Mouse (Mus musculus) limb, embryonic 13.5 days (tissue): Measurements from ENCODE around the gene Rbfox3. TPM values are rescaled to one million over a fixed set of nuclear protein-coding genes. Genes with fewer than 3 reads are reported as not detected.
A peak's percentile ranks its signal among the peaks of the same experiment; 100 is the strongest.

ENCODE experiments used
- ATAC-seq: fragments of 200-750 bp; cut with Nextera tagmentation; 2 replicates; pipeline ENCODE4 v1.8.0; 2017; ENCODE audit warnings: low read depth, moderate number of reproducible peaks, moderate TSS enrichment; ENCODE audit not compliant: low FRiP score
- H3K27ac ChIP-seq: fragments of 300-500 bp; sonication (generic); 2 replicates; pipeline ENCODE4 v1.5.1; 2015; ENCODE audit warnings: inconsistent platforms, mild to moderate bottlenecking, moderate library complexity
- H3K27me3 ChIP-seq: fragments of 300-500 bp; sonication (generic); 2 replicates; pipeline ENCODE4 v1.6.1; 2015; ENCODE audit warnings: mild to moderate bottlenecking, inconsistent platforms
- H3K36me3 ChIP-seq: fragments of 300-500 bp; sonication (generic); 2 replicates; pipeline ENCODE4 v1.6.1; 2015; ENCODE audit warnings: inconsistent platforms, mild to moderate bottlenecking, moderate library complexity
- H3K4me1 ChIP-seq: fragments of 300-500 bp; sonication (generic); 2 replicates; pipeline ENCODE4 v1.6.1; 2015; ENCODE audit warnings: inconsistent platforms
- H3K4me2 ChIP-seq: fragments of 300-500 bp; sonication (generic); replicated peaks from 2 replicates; pipeline ENCODE4 v1.6.1; 2015; ENCODE audit warnings: inconsistent platforms, mild to moderate bottlenecking, moderate library complexity
- H3K4me3 ChIP-seq: fragments of 300-500 bp; sonication (generic); 2 replicates; pipeline ENCODE4 v1.5.1; 2015; ENCODE audit warnings: moderate library complexity, mild to moderate bottlenecking, inconsistent platforms
- H3K9ac ChIP-seq: fragments of 300-500 bp; sonication (generic); 2 replicates; pipeline ENCODE4 v1.6.1; 2015; ENCODE audit warnings: mild to moderate bottlenecking, inconsistent platforms
- H3K9me3 ChIP-seq: fragments of 300-500 bp; sonication (generic); 2 replicates; pipeline ENCODE4 v1.6.1; 2016; ENCODE audit warnings: inconsistent platforms
- WGBS: fragments of 180-500 bp; shearing (Covaris S2); methylation state at CpG from one replicate; pipeline ENCODE4 v1.1.7; 2015; 5-methylcytosine and 5-hydroxymethylcytosine counted together
- polyA plus RNA-seq: library from polyadenylated mRNA; unstranded; fragments of >200 nt; fragmentation: Nextera tagmentation; extraction: Ambion mirVana; gene quantifications from 2 replicates; pipeline ENCODE4 v1.2.1, GENCODE M21; 2015

Rbfox3 gene
- polyA plus RNA-seq, 1 experiment from 2014 or later: 0.93 TPM

DNA sequence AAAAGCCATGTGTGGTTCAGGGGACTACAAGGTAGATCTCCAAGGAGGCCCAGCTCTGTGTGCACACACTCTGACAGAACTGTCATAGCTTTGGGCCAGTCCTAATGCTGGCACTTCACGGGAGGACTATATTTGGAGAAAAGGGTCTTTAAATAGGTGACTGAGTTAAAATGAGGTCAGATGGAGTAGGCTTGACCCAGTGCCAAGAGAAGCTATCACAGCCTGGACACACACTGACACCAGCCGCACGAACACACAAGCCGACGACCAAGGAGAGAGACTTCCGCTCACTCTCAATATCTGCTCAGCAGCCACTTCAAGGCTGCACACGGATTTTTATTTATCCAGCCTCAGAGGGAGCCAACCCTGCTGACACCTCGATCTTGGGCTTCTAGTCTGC is 248.1 kb downstream of the Rbfox3 start:
- Histone ChIP-seq H3K4me2 (no peak overlapping the region), H3K4me3 (no peak overlapping the region), H3K36me3 (no peaks in the 10 kb centered on the region), H3K9me3 (no peaks in the 10 kb centered on the region), H3K27ac (no peak overlapping the region), H3K9ac (no peak overlapping the region), H3K4me1 (no peaks in the 10 kb centered on the region), H3K27me3 (0 out of 2 replicates have a peak, but pooled peaks cover 12% of the 10 kb centered on the region)
- ATAC-seq: no peak
- 83% methylated on average over 8 of the region's 8 CpGs for WGBS

DNA sequence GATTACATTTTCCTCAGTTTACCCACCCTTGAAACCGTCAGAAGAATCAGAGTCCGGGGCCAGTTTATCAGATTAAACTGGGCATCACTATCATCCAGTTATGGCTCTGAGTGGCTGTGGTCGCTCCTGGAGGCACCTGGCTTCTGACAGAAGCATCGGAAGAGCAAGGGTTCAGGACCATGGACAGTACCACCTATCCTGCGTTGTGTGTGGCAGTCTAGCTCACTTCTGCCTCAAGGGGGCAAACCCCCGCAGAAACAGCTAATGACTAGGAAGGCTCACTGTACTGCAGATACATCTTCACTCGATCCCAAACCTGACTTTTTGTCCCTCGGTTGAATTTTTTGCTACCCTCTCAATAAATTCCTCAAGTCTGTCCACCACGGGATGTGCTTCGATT is 252.1 kb downstream of the Rbfox3 start:
- no peaks in the 10 kb centered on the region for H3K9me3 ChIP-seq
- H3K9ac ChIP-seq: no peak overlapping the region
- 0 out of 2 replicates have a peak, but pooled peaks have one; percentile 66 for ATAC-seq
- no peaks in the 10 kb centered on the region for H3K36me3 ChIP-seq
- 0 out of 2 replicates have a peak, but pooled peaks cover 14% of the 10 kb centered on the region for H3K27me3 ChIP-seq
- WGBS: 11% methylated on average over 10 of the region's 10 CpGs
- H3K4me2 ChIP-seq: no peak overlapping the region
- H3K4me1 ChIP-seq: no peaks in the 10 kb centered on the region
- H3K27ac ChIP-seq: no peak overlapping the region
- no peak overlapping the region for H3K4me3 ChIP-seq

DNA sequence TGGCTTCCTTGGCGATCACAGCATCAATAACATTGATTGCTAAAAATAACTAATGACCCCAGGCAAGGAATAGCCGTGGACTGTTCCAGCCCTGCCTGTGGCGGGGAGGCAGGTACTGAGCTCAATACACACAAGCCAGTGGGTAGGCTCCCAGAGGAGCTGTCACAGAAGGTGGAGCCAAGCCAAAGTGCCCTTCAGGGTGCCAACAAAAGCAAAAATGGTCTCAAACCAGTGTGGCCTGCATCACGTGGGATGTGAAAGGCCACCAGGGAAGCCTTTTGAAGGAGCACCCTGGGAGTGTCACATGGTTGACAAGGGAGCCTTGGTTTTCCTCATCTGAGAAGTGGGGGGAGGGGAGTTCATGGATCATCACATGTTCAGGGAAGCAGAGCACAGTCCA is 255.6 kb downstream of the Rbfox3 start:
- Histone ChIP-seq H3K4me1 (no peaks in the 10 kb centered on the region), H3K9ac (no peak overlapping the region), H3K36me3 (no peaks in the 10 kb centered on the region), H3K4me3 (no peak overlapping the region), H3K4me2 (no peak overlapping the region), H3K27me3 (0 out of 2 replicates have a peak, but pooled peaks cover 14% of the 10 kb centered on the region), H3K9me3 (no peaks in the 10 kb centered on the region), H3K27ac (no peak overlapping the region)
- ATAC-seq: no peak
- 74% methylated on average over 4 of the region's 4 CpGs for WGBS

DNA sequence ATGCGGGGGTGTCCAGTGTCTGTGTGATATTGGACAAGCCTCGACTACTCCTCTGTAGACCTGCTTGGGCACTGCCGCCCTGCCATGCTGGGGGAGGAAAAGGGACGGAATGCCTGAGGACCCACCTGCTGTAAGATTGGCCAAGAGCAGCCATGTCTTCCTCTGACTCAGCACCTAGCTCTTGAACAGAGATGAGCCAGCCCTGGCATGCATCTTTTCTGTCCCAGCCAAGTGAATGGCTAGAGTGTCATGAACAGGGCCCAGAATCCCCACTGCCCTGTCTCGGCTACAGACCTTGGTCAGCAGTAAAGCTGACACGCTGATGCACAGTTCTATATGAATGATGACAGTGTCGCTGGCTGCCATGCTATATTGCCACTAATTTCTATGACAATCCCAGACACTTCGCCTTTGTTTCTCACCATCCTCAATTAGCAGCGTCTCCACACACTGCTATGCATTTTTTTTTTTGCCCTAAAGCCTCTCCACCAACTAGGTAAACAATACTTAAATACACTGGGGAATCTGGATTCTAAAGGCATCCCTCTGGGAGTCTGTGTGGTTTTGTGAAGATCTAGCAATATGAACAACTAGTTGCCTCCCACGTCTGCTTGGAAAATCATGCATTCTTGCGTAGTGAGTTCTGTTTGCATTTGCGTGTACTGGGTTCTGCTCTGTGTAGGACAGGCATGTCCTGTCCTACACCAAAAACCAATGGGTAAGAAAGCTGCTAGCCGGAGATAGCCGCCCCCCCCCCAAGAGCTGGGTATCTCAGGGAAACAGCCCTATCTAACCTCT is 257.7 kb downstream of the Rbfox3 start:
- Histone ChIP-seq H3K36me3 (no peaks in the 10 kb centered on the region), H3K4me3 (no peak overlapping the region), H3K27ac (no peak overlapping the region), H3K4me2 (no peak overlapping the region), H3K9me3 (no peaks in the 10 kb centered on the region), H3K9ac (no peak overlapping the region), H3K27me3 (0 out of 2 replicates have a peak, but pooled peaks cover 2% of the 10 kb centered on the region), H3K4me1 (no peaks in the 10 kb centered on the region)
- 92% methylated on average over 14 of the region's 14 CpGs for WGBS
- ATAC-seq: no peak

DNA sequence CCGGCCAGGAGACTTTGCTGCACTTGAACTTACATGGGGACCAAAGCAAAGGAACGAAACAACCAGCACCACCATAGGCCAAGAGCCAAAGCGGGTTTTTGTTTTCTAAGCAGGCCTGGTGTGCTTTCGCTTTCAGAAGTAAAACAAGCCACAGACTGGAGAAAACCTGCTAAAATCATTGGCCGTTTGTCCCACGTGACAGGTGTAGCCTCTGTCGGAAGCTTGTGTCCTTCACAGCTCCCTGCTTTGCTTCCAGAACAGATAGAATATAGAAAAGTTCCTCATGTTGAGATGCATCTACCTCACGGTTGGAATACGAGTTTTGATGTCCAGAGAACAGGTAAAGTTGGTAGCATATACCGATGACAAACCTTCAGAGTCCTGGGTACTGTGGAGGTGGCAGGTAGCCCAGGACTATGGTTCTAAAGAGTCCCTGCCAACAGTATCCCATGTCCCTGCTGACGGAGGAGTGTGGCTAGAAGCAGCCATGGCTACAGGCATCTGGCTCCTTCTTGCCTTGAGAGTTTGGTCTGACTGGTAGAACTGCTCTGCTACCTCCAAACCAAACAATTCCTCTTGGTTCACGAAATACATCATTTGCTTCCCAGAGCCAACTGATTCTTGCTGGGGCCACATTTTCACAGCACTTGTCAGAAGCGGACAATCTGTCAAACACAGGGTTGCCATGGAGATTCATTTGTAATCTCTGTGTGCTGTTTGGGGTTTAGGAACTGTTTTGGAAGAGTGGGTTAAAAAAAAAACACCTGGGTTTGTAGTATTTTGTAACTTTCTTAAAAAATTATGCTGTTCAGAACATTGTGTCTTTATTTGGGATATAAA is 258.8 kb downstream of the Rbfox3 start:
- H3K9me3 ChIP-seq: no peaks in the 10 kb centered on the region
- H3K27ac ChIP-seq: no peak overlapping the region
- H3K4me3 ChIP-seq: no peak overlapping the region
- H3K4me1 ChIP-seq: no peaks in the 10 kb centered on the region
- no peak overlapping the region for H3K4me2 ChIP-seq
- no peaks in the 10 kb centered on the region for H3K36me3 ChIP-seq
- no peaks in the 10 kb centered on the region for H3K27me3 ChIP-seq
- no peak for ATAC-seq
- 81% methylated on average over 13 of the region's 13 CpGs for WGBS
- H3K9ac ChIP-seq: no peak overlapping the region

DNA sequence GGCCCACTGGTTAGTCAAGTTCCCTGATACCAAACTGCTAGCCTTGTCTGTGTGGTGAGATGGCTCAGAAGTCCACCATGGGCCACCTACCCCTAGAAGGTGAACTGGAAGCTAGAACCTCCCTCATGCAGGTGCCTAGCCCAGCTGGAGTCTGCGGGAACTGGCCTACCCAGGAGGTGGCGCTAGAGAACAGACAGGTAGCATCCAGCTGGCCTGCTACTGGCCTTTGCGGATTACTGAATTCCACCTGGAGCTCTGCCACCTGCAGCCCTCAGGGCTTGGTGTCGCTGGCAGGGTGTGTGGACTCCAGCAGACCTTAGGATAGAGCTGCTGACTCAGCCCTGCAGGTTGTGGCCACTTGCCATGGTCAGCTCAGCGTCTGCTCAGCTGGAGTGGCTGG is 263.0 kb downstream of the Rbfox3 start:
- no peak overlapping the region for H3K4me2 ChIP-seq
- no peaks in the 10 kb centered on the region for H3K36me3 ChIP-seq
- H3K27ac ChIP-seq: no peak overlapping the region
- no peak for ATAC-seq
- H3K4me1 ChIP-seq: no peaks in the 10 kb centered on the region
- H3K27me3 ChIP-seq: no peaks in the 10 kb centered on the region
- WGBS: 17% methylated on average over 5 of the region's 5 CpGs
- no peak overlapping the region for H3K4me3 ChIP-seq
- no peaks in the 10 kb centered on the region for H3K9me3 ChIP-seq
- no peak overlapping the region for H3K9ac ChIP-seq

DNA sequence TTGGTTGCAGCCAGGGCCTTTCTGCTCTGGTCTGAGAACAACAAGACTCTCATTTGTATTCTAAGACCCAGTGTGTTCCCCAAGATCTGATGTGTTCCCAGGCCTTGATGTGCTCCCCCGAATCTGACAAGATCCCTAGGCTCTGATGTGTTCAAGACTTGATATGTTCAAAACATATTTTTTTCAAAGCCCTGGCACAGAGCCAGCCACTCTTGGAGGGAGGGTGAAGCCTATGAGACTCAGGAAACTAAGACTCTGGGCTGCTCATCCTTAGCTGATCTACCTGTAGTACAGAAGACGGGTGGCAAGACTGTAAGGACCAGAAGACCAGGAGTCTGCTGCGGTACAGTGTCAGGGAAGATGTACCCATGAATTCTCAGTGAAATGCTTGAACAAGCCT is 264.5 kb downstream of the Rbfox3 start:
- H3K36me3 ChIP-seq: no peaks in the 10 kb centered on the region
- H3K27me3 ChIP-seq: no peaks in the 10 kb centered on the region

DNA sequence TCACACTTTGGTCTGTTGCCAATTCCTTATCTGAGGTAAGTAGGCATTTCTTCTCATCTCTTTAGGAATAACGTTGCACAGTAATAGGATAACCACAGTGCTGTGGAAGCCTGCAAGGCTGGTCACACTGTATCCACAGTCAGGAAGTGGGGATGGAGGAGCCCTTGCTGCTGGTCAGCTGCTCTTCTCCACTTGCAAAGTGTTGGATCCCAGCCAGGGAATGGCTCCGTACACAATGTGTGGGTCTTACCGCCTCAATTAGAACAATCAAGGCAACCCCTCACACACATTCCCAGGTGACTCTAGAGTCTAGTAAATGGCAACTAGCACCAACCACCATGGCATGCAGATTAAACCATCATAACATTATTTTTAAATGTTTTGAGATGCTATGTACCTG is 266.2 kb downstream of the Rbfox3 start:
- 86% methylated on average over 3 of the region's 3 CpGs for WGBS
- ATAC-seq: no peak

More for the DNA sequence above, 264.5 kb downstream of the Rbfox3 start:
- Histone ChIP-seq H3K27ac (no peak overlapping the region), H3K4me3 (no peak overlapping the region), H3K4me1 (no peaks in the 10 kb centered on the region), H3K9me3 (no peaks in the 10 kb centered on the region), H3K4me2 (no peak overlapping the region), H3K9ac (no peak overlapping the region)
- ATAC-seq: no peak
- WGBS: 80% methylated on average over 3 of the region's 3 CpGs

DNA sequence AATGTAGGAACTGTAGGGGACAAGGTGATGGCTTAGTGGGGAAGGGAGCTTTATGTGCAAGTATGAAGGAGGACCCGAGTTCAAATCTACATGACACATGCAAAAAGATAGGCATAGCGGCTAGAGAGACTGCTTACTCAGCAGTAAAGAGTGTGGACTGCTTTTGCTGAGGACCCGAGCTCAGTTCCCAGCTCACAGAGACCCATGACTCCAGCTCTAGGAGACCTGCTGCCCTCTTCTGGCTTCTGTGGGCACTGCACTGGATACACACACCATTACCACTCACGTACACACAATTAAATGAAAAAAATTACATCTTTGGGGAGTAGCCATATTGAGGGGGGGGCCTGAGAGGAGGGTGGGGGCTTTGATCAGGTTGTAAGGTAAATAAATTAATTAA is 270.7 kb downstream of the Rbfox3 start:
- Histone ChIP-seq H3K4me3 (no peak overlapping the region), H3K9ac (no peak overlapping the region), H3K36me3 (no peaks in the 10 kb centered on the region), H3K4me1 (no peaks in the 10 kb centered on the region), H3K27me3 (no peaks in the 10 kb centered on the region), H3K27ac (no peak overlapping the region), H3K4me2 (no peak overlapping the region), H3K9me3 (no peaks in the 10 kb centered on the region)
- WGBS: 85% methylated on average over 4 of the region's 4 CpGs
- no peak for ATAC-seq

More for the DNA sequence above, 266.2 kb downstream of the Rbfox3 start:
- H3K4me1 ChIP-seq: no peaks in the 10 kb centered on the region
- no peaks in the 10 kb centered on the region for H3K9me3 ChIP-seq
- no peak overlapping the region for H3K4me2 ChIP-seq
- no peak overlapping the region for H3K9ac ChIP-seq
- H3K4me3 ChIP-seq: no peak overlapping the region
- no peaks in the 10 kb centered on the region for H3K36me3 ChIP-seq
- no peaks in the 10 kb centered on the region for H3K27me3 ChIP-seq
- no peak overlapping the region for H3K27ac ChIP-seq

DNA sequence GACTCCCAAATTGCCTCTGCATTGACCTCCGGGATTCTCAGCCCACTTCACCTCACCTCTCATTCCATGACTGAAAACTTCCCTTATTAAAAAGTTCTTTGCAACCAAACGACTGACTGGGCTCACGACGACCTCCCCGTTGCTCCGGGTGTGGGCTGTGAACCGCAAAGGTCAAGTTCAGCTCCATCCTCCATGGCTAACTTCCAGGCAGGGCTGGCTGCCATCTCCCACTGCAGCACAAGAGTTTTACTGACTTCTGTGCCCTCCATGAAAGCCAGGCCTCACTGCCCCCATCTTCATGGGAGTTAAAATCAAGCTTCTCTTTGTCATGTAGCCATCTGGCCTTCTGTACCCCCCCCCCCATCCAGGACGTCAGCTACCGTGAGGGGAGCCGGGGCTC is 273.7 kb downstream of the Rbfox3 start:
- no peaks in the 10 kb centered on the region for H3K27me3 ChIP-seq
- 75% methylated on average over 10 of the region's 10 CpGs for WGBS
- H3K36me3 ChIP-seq: no peaks in the 10 kb centered on the region
- no peak overlapping the region for H3K27ac ChIP-seq
- H3K9me3 ChIP-seq: no peaks in the 10 kb centered on the region
- ATAC-seq: no peak
- H3K4me3 ChIP-seq: no peak overlapping the region
- H3K4me2 ChIP-seq: no peak overlapping the region
- no peaks in the 10 kb centered on the region for H3K4me1 ChIP-seq
- H3K9ac ChIP-seq: no peak overlapping the region

DNA sequence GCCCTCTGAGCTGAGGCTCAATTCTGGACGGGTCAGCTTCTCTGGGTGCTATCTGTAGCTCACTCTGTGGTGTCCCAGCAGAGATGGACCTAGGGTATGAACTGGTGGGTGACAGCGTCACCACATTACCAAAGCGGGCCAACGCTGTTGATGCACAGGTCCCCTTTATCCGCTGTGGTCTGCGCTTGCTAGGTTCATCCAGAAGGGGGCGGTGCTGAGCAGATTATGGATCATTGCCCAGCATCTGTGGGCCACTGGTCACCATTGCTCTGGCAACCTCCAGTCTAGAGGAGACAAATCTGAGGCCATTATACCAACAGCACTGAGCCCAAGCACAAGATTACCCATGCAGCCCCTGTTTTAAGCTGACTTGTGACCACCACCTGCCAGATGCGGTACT is 276.8 kb downstream of the Rbfox3 start:
- Histone ChIP-seq H3K36me3 (no peaks in the 10 kb centered on the region), H3K4me3 (no peak overlapping the region), H3K27ac (no peak overlapping the region), H3K9ac (no peak overlapping the region), H3K27me3 (no peaks in the 10 kb centered on the region; the same call in 1 of the 2 replicates), H3K9me3 (no peaks in the 10 kb centered on the region), H3K4me2 (no peak overlapping the region), H3K4me1 (no peaks in the 10 kb centered on the region)
- no peak for ATAC-seq
- 49% methylated on average over 8 of the region's 8 CpGs for WGBS

DNA sequence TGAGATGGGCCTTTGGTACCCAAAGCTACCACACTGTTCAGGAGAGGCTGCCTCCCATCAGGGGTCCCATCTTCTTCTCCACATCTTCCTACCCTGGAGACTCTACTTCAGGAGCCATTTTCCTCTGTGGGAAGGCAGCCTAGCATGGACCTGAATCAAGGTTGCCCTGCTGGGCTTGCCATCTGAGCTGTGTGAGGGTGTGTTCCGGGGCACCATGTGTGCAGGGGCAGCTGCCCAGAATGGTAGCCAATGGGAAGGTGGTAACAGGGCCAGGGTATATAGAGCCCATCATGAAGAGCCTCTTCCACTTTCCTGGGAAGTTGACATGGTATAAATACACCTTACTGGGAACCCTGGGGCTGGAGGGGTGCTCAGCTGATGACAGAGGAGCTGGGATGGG is 281.7 kb downstream of the Rbfox3 start:
- no peak overlapping the region for H3K4me3 ChIP-seq
- H3K9ac ChIP-seq: no peak overlapping the region
- H3K27ac ChIP-seq: no peak overlapping the region
- no peaks in the 10 kb centered on the region; the same call in 1 of the 2 replicates for H3K27me3 ChIP-seq
- WGBS: 80% methylated on average over 1 of the region's 1 CpGs
- no peaks in the 10 kb centered on the region for H3K36me3 ChIP-seq
- H3K9me3 ChIP-seq: no peaks in the 10 kb centered on the region
- H3K4me1 ChIP-seq: 0 out of 2 replicates have a peak, but pooled peaks cover 3% of the 10 kb centered on the region
- no peak for ATAC-seq
- no peak overlapping the region for H3K4me2 ChIP-seq
